Mouse (Mus musculus): Measurements from ENCODE around the gene Cpeb3. TPM values are rescaled to one million over a fixed set of nuclear protein-coding genes. Genes with fewer than 3 reads are reported as not detected.

Cpeb3 gene
- polyA plus RNA-seq, 1 experiment = 0.21 TPM

DNA sequence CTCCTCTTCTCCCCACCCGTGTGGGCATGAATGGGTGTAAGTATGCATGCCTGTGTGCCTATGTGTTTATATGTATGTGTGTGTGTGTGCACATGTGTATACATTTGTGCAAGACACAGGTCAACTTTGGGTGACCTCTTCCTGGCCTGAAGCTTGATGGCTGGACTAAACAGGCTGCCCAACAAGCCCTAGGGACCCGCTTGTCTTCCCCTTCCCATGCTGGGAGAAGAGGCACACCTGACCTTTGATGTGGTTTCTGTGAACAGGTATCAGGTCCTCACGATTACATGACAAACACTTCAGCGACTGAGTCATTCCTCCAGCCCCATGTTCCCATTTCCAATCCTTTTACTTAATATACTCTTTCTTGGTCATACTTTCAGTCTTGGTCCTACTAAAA is 131.8 kb downstream of the Cpeb3 start:
- Histone ChIP-seq H3K36me3 (replicated peaks; ENCODE audit: low read length) (no peaks in the 10 kb centered on the region), H3K4me3 (replicated peaks) (no peak overlapping the region), H3K4me1 (peaks cover 4% of the 10 kb centered on the region; the same call in 1 of the 2 replicates), H3K27me3 (replicated peaks) (peaks cover 10% of the 10 kb centered on the region), H3K9me3 (no peaks in the 10 kb centered on the region)
- TF ChIP-seq FLI1 (IDR thresholded peaks at IDR 0.05; ENCODE audit: low read length) = no peak
- no peak for TF ChIP-seq GATA1 (IDR thresholded peaks at IDR 0.05; ENCODE audit: borderline replicate concordance, low read length)

DNA sequence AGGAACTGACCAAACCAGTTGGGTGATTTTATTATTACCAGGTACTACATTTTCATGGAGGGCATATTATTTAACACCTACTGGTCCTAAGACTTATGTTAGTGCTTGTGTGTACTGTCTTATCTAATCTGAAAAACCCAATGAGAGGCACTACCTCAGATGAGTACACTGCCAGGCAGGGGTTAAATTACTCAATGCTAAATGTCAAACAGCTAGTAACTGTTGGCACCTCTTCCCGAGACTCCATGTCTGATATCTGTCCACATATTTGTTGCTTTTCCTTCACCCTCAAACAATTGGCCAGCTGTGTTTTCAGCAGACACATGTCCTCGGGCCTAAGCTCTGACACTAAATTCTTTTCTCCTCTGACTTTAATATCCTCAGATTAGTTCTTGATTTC is 132.3 kb downstream of the Cpeb3 start:
- TF ChIP-seq GATA1 (IDR thresholded peaks at IDR 0.05; ENCODE audit: borderline replicate concordance, low read length) (no peak), FLI1 (IDR thresholded peaks at IDR 0.05; ENCODE audit: low read length) (no peak)
- Histone ChIP-seq H3K4me3 (replicated peaks) (no peak overlapping the region), H3K27me3 (replicated peaks) (peaks cover 10% of the 10 kb centered on the region), H3K9me3 (no peaks in the 10 kb centered on the region), H3K4me1 (peaks cover 4% of the 10 kb centered on the region; the same call in 1 of the 2 replicates), H3K36me3 (replicated peaks; ENCODE audit: low read length) (no peaks in the 10 kb centered on the region)

DNA sequence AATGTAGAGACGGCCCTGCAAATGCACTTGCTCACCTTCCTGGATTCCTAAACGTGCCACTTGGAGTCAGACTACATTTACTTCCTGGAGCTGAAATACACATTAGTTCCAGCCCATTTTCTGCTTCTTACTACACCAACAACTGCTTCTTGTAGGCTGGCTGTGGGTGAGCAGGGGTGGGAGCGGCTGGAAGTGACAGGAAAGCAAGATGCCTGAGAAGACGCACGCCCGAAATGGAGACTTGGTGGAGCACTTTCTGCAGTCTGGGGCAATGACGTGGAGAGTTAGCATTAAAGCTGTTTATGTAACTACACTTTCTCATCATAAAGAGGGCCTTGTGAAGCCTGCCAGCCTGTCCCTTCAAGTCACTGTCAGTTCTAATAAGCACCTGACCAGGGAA is 132.7 kb downstream of the Cpeb3 start:
- peaks cover 10% of the 10 kb centered on the region for H3K27me3 ChIP-seq (replicated peaks)
- no peak overlapping the region for H3K4me3 ChIP-seq (replicated peaks)
- TF ChIP-seq GATA1 (IDR thresholded peaks at IDR 0.05; ENCODE audit: borderline replicate concordance, low read length) = no peak
- no peak for TF ChIP-seq FLI1 (IDR thresholded peaks at IDR 0.05; ENCODE audit: low read length)
- no peaks in the 10 kb centered on the region for H3K9me3 ChIP-seq
- peaks cover 4% of the 10 kb centered on the region; the same call in 1 of the 2 replicates for H3K4me1 ChIP-seq
- H3K36me3 ChIP-seq (replicated peaks; ENCODE audit: low read length) = no peaks in the 10 kb centered on the region

DNA sequence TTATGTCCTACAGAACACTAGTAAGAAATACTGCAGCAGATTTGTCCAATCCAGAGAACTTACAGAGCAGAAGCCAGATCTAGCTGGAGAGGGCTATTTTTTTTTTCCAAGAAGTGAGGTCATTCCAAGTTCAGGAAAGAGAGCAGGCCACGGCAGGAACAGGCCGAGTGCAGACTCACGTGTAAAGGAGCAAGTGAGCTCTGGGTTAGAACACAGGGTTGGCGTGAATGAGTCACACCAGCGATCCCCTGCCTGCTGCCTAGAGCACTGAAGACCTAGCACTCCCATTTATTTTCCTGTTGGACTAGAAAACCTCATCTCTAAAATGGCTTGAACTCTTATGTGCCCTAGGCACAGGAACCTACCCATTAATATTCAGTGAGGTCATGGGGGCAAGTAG is 133.7 kb downstream of the Cpeb3 start:
- Histone ChIP-seq H3K4me1 (peaks cover 4% of the 10 kb centered on the region; the same call in 1 of the 2 replicates), H3K27me3 (replicated peaks) (peaks cover 10% of the 10 kb centered on the region), H3K9me3 (no peaks in the 10 kb centered on the region), H3K4me3 (replicated peaks) (no peak overlapping the region), H3K36me3 (replicated peaks; ENCODE audit: low read length) (no peaks in the 10 kb centered on the region)
- no peak for TF ChIP-seq FLI1 (IDR thresholded peaks at IDR 0.05; ENCODE audit: low read length)
- TF ChIP-seq GATA1 (IDR thresholded peaks at IDR 0.05; ENCODE audit: borderline replicate concordance, low read length) = no peak

DNA sequence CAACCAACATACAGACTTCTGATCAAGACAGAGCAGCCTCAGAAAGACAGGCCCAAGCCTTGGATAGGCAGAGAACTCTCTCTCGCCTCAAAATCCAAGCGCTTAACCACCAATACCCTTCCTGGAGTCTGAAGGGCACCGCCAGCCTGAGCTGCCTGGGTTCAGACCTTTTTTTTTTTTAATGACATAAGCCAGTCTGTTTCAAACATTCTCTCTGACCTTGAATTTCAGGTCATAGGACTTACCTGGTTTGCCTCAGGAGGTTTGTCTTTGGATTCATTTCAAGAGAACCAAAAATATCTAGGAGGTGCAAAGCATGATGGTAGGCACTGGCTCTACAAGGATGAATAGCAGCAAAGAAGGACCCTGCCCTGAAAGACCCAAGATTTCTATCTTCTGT is 134.1 kb downstream of the Cpeb3 start:
- Histone ChIP-seq H3K36me3 (replicated peaks; ENCODE audit: low read length) (no peaks in the 10 kb centered on the region), H3K9me3 (no peaks in the 10 kb centered on the region), H3K4me3 (replicated peaks) (no peak overlapping the region), H3K27me3 (replicated peaks) (peaks cover 9% of the 10 kb centered on the region), H3K4me1 (peaks cover 4% of the 10 kb centered on the region; the same call in 1 of the 2 replicates)
- TF ChIP-seq FLI1 (IDR thresholded peaks at IDR 0.05; ENCODE audit: low read length) = no peak
- TF ChIP-seq GATA1 (IDR thresholded peaks at IDR 0.05; ENCODE audit: borderline replicate concordance, low read length) = no peak

DNA sequence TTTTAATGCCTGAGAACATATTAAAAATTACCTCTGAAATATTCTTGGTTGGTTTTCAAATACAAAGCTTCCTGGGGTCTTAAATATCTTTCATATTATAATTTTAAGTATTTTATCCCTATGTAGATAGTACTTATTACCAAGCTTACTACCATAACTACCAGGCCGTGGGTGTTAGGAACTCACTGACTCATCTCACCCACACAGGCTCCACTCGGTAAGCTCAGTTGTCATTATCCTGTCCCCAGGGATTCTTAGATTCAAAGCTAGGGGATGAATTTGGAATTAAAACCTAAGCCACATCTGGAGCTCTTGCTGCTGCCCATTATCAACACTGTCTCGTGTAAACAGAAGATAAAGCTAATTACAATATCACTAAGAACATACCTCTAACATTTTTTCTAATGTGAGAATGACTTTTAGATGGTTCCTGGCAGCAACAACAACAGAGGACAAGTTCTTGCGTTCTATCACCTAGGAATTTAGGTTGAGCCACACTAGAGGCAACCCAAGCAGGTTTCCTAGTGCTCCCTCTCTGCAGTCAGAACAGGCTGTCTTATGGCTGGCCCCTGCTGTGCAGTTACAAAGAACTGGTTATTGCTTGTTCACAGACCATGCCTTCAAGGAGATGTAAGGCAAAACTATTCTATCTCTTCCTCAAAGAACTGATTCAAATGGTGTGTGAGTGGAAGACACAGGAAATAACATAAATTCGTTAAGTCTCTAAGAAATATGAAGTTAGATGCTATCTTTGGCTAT is 135.4 kb downstream of the Cpeb3 start:
- peaks cover 2% of the 10 kb centered on the region; the same call in 1 of the 2 replicates for H3K4me1 ChIP-seq
- H3K4me3 ChIP-seq (replicated peaks) = no peak overlapping the region
- peaks cover 5% of the 10 kb centered on the region for H3K27me3 ChIP-seq (replicated peaks)
- no peak for TF ChIP-seq FLI1 (IDR thresholded peaks at IDR 0.05; ENCODE audit: low read length)
- TF ChIP-seq GATA1 (IDR thresholded peaks at IDR 0.05; ENCODE audit: borderline replicate concordance, low read length) = no peak
- H3K9me3 ChIP-seq = no peaks in the 10 kb centered on the region
- no peaks in the 10 kb centered on the region for H3K36me3 ChIP-seq (replicated peaks; ENCODE audit: low read length)

DNA sequence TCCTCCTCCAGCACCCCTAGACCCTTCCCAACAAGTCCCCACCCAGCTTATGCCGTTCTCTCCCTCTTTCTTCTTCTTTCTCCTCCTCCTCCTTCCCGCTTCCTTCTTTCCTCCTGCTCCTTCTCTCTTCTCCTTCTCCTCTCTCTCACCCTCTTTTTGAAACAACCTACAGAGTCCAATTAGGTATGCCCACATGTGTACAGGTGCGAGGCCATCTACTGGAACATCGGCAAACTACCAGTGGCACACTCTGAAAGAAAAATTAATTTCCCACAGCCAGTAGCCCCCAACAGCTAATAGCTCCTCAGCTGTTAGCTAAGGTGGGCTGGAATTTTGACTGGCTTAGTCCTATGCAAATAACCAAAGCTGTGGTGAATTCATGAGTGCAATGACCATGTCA is 139.2 kb downstream of the Cpeb3 start:
- TF ChIP-seq GATA1 (IDR thresholded peaks at IDR 0.05; ENCODE audit: borderline replicate concordance, low read length) (no peak), FLI1 (IDR thresholded peaks at IDR 0.05; ENCODE audit: low read length) (no peak)
- Histone ChIP-seq H3K36me3 (replicated peaks; ENCODE audit: low read length) (no peaks in the 10 kb centered on the region), H3K27me3 (replicated peaks) (peaks cover 12% of the 10 kb centered on the region), H3K4me1 (no peaks in the 10 kb centered on the region), H3K4me3 (replicated peaks) (no peak overlapping the region), H3K9me3 (no peaks in the 10 kb centered on the region)

DNA sequence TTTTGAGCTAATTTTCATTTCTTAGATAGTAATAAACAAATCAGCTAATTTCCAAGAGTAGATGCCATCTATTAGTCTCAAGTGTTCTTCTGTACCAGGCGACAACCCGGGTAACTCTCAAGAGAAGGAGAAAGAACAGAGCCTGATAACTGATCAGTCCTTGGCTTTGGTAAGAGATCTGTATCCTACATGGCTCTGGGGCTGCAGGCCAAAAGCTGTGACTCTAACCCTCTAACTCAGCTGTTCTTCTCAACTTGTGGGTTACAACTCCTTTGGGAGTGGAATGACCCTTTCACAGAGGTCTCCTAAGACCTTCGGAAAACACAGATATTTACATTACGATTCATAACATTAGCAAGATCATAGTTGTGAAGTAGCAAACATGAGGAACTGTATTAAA is 148.3 kb downstream of the Cpeb3 start:
- Histone ChIP-seq H3K9me3 (no peaks in the 10 kb centered on the region), H3K4me3 (replicated peaks) (no peak overlapping the region), H3K36me3 (replicated peaks; ENCODE audit: low read length) (no peaks in the 10 kb centered on the region), H3K27me3 (replicated peaks) (peaks cover 16% of the 10 kb centered on the region), H3K4me1 (peaks cover 16% of the 10 kb centered on the region)
- TF ChIP-seq GATA1 (IDR thresholded peaks at IDR 0.05; ENCODE audit: borderline replicate concordance, low read length) (no peak), FLI1 (IDR thresholded peaks at IDR 0.05; ENCODE audit: low read length) (no peak)

DNA sequence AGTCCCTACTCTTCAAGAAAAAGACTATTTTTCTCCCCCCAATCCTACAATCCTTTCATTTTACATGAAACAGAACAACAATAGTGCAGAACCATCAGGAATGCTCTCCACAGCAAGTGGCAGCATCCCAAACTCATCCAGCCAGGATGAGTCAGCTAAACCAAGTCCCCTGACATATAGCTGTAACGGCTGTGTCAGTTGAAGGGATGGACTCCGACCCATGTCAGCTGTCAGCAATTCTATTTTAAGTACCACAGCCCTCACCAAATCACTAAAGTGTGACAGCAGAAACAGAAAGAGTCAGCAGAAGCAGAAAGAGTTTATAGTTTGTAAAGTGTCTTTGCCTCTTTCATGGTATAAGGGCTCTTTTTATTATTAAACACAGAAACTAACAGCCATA is 148.8 kb downstream of the Cpeb3 start:
- Histone ChIP-seq H3K36me3 (replicated peaks; ENCODE audit: low read length) (no peaks in the 10 kb centered on the region), H3K4me3 (replicated peaks) (no peak overlapping the region), H3K27me3 (replicated peaks) (peaks cover 12% of the 10 kb centered on the region), H3K9me3 (no peaks in the 10 kb centered on the region), H3K4me1 (peaks cover 16% of the 10 kb centered on the region)
- TF ChIP-seq GATA1 (IDR thresholded peaks at IDR 0.05; ENCODE audit: borderline replicate concordance, low read length) (no peak), FLI1 (IDR thresholded peaks at IDR 0.05; ENCODE audit: low read length) (no peak)

DNA sequence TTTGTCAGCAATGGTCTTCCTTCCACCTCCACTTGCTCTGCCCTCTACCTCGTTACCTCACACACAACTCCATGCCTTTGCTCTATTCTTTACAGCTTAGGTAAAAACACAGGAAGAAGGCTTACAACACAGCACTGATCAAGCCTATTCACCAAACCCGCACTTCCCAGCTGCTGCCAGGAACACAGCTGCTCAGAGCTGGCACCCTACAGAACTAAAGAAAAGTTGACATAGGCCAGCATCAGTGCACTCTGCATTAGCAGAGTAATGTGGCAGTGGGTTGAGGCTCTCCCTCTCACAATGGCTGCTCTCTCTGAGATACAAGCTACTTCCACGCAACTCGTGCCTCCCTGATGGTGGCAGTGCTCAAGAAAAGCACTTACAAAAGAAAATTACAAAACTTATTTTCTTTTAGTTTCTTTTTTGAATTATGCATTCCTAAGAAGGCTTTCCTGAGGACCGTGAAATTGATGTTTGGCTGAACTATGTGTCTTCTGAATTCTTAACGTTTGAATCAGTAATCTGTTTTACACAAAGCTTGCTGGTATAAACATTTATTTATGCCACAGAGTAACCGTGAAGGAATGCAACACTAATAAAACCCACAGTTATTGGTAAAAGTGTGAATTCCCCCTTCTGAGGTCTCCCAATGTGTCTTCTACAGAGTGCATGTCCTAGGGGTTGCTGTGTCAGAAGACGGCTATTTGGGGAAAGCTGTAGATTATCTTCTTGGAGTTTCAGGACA is 151.1 kb downstream of the Cpeb3 start:
- Histone ChIP-seq H3K27me3 (replicated peaks) (peaks cover 19% of the 10 kb centered on the region), H3K4me1 (peaks cover 16% of the 10 kb centered on the region), H3K36me3 (replicated peaks; ENCODE audit: low read length) (no peaks in the 10 kb centered on the region), H3K4me3 (replicated peaks) (no peak overlapping the region), H3K9me3 (no peaks in the 10 kb centered on the region)
- TF ChIP-seq FLI1 (IDR thresholded peaks at IDR 0.05; ENCODE audit: low read length) (no peak), GATA1 (IDR thresholded peaks at IDR 0.05; ENCODE audit: borderline replicate concordance, low read length) (no peak)
